Mouse (Mus musculus) brain, embryonic 14.5 days (tissue): ENCODE results near the gene Miox.

Experiments
- CTCF ChIP-seq: fragments of 200-500 bp; IDR thresholded peaks from 2 replicates; pipeline ENCODE4 v1.5.1; 2012; ENCODE audit warnings: inconsistent platforms, mild to moderate bottlenecking, moderate library complexity, borderline replicate concordance; ENCODE audit not compliant: insufficient read depth, insufficient read length; ENCODE audit errors: extremely low read depth
- POLR2A ChIP-seq: fragments of 200-500 bp; IDR thresholded peaks from 2 replicates; pipeline ENCODE4 v1.6.1; 2012; ENCODE audit warnings: mild to moderate bottlenecking, inconsistent platforms, borderline replicate concordance; ENCODE audit not compliant: poor library complexity, insufficient read depth, insufficient read length, severe bottlenecking; ENCODE audit errors: extremely low read depth

DNA sequence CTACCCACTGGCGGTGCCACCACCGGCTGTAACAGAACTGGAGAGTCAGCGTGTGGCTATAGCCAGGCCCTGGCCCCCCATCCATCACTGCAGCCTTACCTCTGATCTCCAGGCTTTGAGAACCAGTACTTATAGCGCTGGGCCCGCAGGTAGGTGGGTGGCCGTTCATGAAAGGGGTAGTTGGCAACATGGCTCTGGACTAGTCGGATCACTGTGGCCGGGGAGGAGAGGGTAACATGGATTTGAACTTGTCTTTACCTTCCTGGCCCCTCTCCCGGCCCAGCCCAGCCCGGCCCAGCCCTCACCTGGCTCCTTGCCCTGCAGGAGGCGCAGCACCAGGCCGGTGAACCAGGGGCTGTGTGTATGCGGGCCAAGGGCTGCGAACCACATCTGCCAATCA is 17.9 kb downstream of the Miox start:
- TF ChIP-seq CTCF, result no peak
- no peak for TF ChIP-seq POLR2A
